Mouse (Mus musculus) kidney, adult 10 weeks (tissue): ENCODE results near the gene Hist1h4i. TPM values are rescaled to one million over a fixed set of nuclear protein-coding genes. Genes with fewer than 3 reads are reported as not detected.

ENCODE experiments used
- polyA plus RNA-seq: library from polyadenylated mRNA; stranded (reverse); fragments of 350-450 nt; fragmentation: Illumina TruSeq; extraction: RNeasy Lipid Tissue Mini Kit (QIAGEN cat#74804); gene quantifications from one replicate; pipeline ENCODE4 v1.2.3, GENCODE M21; 2014; ENCODE audit warnings: low read depth, low replicate concordance

Hist1h4i gene
- 3.4 TPM for polyA plus RNA-seq

DNA sequence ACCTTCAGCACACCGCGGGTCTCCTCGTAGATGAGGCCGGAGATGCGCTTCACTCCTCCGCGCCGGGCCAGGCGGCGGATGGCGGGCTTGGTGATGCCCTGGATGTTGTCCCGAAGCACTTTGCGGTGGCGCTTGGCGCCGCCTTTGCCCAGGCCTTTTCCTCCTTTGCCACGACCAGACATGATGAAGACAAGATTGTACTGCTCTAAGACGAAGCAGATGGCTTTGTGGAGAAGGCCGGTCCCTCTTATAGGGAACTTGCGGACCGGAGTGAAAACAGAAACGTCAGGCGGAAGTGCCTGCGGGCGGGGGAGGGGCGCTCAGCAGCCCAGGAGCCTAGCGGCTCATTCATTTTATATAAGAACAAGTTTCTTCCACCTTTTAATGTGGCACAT lies at the start of gene Hist1h4i:
TSS of gene Hist1h4i (minus strand) at position 221 of the 395 bp plus-strand sequence.

DNA sequence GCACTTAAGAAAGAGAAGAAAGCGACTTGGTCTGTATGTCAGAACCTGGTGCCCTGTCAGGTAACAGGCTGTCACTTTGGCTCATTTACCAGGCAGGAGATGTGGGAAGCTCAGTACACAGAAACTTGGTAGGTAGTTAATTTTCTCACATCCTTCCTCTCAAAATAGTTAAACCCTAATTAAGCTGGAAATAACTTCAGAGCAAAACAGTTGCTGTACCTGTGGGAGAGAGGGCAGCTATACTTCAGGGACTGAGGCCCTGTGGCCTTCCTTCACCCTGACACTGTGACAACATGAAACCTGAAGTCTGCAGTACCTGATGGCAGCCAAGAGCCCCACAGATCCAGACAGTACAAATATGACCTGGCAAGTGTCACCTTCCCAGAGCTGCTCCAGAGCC lies 43.0 kb upstream of the Hist1h4i start, which contains the start of gene Vmn1r188:
TSS of gene Vmn1r188 (plus strand) at position 301 of the 400 bp plus-strand sequence.

DNA sequence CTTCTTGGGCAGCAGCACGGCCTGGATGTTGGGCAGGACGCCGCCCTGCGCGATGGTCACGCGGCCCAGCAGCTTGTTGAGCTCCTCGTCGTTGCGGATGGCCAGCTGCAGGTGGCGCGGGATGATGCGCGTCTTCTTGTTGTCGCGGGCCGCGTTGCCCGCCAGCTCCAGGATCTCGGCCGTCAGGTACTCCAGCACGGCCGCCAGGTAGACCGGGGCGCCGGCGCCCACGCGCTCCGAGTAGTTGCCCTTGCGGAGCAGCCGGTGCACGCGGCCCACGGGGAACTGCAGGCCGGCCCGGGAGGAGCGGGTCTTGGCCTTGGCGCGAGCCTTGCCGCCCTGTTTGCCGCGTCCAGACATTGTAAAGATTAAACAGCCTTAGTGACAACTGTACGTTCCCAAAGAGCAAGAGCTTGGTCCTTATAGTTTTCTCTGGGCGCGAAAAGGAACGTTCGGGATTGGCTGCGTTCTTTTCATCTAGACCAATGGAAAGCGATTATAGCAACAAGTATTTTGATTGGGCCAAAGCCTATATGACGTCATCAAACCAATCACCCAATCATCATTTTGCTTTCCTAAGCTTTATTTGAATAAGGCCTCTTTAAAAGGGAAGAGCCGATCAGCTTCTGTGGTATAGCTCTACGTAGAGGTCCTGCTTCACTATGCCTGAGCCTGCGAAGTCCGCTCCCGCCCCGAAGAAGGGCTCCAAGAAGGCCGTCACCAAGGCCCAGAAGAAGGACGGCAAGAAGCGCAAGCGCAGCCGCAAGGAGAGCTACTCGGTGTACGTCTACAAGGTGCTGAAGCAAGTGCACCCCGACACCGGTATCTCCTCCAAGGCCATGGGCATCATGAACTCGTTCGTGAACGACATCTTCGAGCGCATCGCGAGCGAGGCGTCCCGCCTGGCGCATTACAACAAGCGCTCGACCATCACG lies 1.7 kb upstream of the Hist1h4i start, which contains the start of the genes Hist1h2ag and Hist1h2bj:
TSS of gene Hist1h2ag (minus strand) at position 377 of the 935 bp plus-strand sequence.
TSS of gene Hist1h2bj (plus strand) at position 647 of the 935 bp plus-strand sequence.

DNA sequence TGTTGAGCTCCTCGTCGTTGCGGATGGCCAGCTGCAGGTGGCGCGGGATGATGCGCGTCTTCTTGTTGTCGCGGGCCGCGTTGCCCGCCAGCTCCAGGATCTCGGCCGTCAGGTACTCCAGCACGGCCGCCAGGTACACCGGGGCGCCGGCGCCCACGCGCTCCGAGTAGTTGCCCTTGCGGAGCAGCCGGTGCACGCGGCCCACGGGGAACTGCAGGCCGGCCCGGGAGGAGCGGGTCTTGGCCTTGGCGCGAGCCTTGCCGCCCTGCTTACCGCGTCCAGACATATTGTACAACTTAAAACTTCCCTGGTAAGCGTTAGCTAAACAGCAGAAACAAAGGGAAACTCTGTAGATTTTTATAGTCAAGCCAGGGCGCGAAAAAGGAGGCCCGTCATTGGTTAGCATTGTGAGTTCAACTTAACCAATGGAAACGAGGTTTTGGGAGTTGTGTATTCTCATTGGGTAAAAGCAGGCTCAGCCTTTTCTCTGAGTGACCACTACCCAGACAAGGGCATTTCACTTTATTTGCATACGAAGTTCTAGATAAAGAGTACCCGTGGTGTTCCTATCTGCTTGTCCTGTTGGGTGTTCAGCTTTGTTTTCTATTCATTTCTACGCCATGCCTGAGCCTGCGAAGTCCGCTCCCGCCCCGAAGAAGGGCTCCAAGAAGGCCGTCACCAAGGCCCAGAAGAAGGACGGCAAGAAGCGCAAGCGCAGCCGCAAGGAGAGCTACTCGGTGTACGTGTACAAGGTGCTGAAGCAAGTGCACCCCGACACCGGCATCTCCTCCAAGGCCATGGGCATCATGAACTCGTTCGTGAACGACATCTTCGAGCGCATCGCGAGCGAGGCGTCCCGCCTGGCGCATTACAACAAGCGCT lies 5.7 kb downstream of the Hist1h4i start, which contains the start of the genes Hist1h2ah and Hist1h2bk:
TSS of gene Hist1h2ah (minus strand) at position 302 of the 882 bp plus-strand sequence.
TSS of gene Hist1h2bk (plus strand) at position 604 of the 882 bp plus-strand sequence.

DNA sequence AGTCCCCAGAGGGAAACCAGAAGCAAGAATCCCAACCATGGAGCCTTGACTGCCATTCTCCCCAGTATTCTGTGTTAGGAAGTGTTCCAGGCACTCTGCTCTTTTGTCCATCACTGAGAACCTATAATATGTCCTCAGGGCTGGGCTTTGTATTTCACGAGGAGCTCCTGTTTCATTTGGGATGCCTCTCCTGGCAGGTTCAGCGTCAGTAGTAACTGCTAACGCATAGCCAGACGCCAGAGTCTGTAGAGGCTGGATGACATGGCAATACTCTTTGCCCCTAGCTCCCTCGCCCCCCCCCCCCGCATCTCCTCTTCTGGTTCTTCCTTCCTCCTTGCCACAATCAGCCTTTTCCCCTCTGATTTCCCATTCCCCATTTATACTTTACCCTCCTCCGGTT lies 31.5 kb downstream of the Hist1h4i start, which contains the start of gene Prss16:
TSS of gene Prss16 (minus strand) at position 101 of the 400 bp plus-strand sequence.

Other genes with a start within 250 kb of the Hist1h4i start
- gene Hist1h2bq, start 231.2 kb downstream of the Hist1h4i start, polyA plus RNA-seq: not detected
- not detected for gene Hist1h2ao, start 230.9 kb downstream of the Hist1h4i start, polyA plus RNA-seq
- not detected for gene Hist1h4m, start 229.6 kb downstream of the Hist1h4i start, polyA plus RNA-seq
- gene Hist1h4n, start 209.2 kb downstream of the Hist1h4i start, polyA plus RNA-seq: not detected
- not detected for gene Hist1h2ap, start 207.9 kb downstream of the Hist1h4i start, polyA plus RNA-seq
- gene Hist1h2br, start 207.6 kb downstream of the Hist1h4i start, polyA plus RNA-seq: 0.57 TPM
- gene Zfp184, start 96.3 kb downstream of the Hist1h4i start, polyA plus RNA-seq: 2.7 TPM
- not detected for gene Pom121l2, start 60.2 kb downstream of the Hist1h4i start, polyA plus RNA-seq
- not detected for gene Prss16, start 31.6 kb downstream of the Hist1h4i start, polyA plus RNA-seq
- not detected for gene Hist1h2ah, start 5.8 kb downstream of the Hist1h4i start, polyA plus RNA-seq
- not detected for gene Hist1h2bk, start 5.5 kb downstream of the Hist1h4i start, polyA plus RNA-seq
- gene Hist1h2ag, start 1.6 kb upstream of the Hist1h4i start, polyA plus RNA-seq: not detected
- gene Hist1h2bj, start 1.9 kb upstream of the Hist1h4i start, polyA plus RNA-seq: not detected
- not detected for gene Vmn1r188, start 43.1 kb upstream of the Hist1h4i start, polyA plus RNA-seq
- not detected for gene Vmn1r189, start 64.5 kb upstream of the Hist1h4i start, polyA plus RNA-seq
- not detected for gene Vmn1r191, start 142.6 kb upstream of the Hist1h4i start, polyA plus RNA-seq
- not detected for gene Vmn1r192, start 149.8 kb upstream of the Hist1h4i start, polyA plus RNA-seq
- gene Vmn1r193, start 181.8 kb upstream of the Hist1h4i start, polyA plus RNA-seq: not detected
- not detected for gene Vmn1r194, start 202.9 kb upstream of the Hist1h4i start, polyA plus RNA-seq
- gene Vmn1r195, start 229.2 kb upstream of the Hist1h4i start, polyA plus RNA-seq: not detected
- not detected for gene Vmn1r196, start 248.6 kb upstream of the Hist1h4i start, polyA plus RNA-seq